Mouse (Mus musculus): ENCODE measurements around the gene Rps27l. TPM values are rescaled to one million over a fixed set of nuclear protein-coding genes. Genes with fewer than 3 reads are reported as not detected.
"Not testable (repeated sequence)": the region's sequence is repeated elsewhere in the genome, so short reads cannot be mapped to it uniquely, and the experiment has no call there.

The Rps27l gene
- polyA plus RNA-seq, 1 experiment from 2014 or later = 676 TPM

GRCm38 (mm10) chr9:66909922-66910321 lies 36.0 kb upstream of the Rps27l start:
- no peak overlapping the region for H3K4me2 ChIP-seq (ENCODE audit: low read depth, low read length, severe bottlenecking)
- H3K9me3 ChIP-seq (ENCODE audit: control insufficient read depth, low read length) = no peaks in the 10 kb centered on the region
- H3K4me3 ChIP-seq (ENCODE audit: low read depth, low read length) = no peak overlapping the region
- ATAC-seq (replicated peaks; ENCODE audit: low FRiP score) = no peak
- peaks cover 4% of the 10 kb centered on the region; the same call in 1 of the 2 replicates for H3K4me1 ChIP-seq (replicated peaks; ENCODE audit: control insufficient read depth, insufficient read depth, low read length)
- no peak overlapping the region for H3K9ac ChIP-seq (ENCODE audit: low read length)
- H3K36me3 ChIP-seq (ENCODE audit: control insufficient read depth, insufficient read depth, low read length) = no peaks in the 10 kb centered on the region
- DNase-seq (ENCODE audit: low spot score) = no peak
- no peaks in the 10 kb centered on the region for H3K27me3 ChIP-seq (ENCODE audit: control insufficient read depth, insufficient read depth, low read length)
- 86% methylated on average over 7 of the region's 7 CpGs for WGBS
- H3K27ac ChIP-seq (ENCODE audit: low read depth, low read length) = no peak overlapping the region

DNA sequence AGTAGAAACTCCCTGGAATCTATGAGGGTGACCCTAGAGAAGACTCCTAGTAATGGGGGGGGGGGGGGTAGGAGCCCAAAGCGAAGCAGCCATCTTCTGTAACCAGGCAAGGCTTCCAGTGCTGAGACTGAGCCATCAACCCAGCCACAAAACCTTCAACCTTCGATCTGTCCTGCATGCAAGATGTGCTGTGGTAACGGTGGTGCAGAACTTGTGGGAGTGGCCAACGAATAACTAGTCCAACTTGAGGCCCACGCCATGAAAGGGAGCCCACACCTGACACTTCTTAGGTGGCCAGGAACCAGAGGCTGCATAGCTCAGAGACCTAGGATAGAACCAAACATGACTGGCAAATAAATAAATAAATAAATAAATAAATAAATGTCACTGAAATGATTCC lies 35.2 kb upstream of the Rps27l start:
- no peak overlapping the region for H3K4me3 ChIP-seq (ENCODE audit: low read depth, low read length)
- no peaks in the 10 kb centered on the region for H3K9me3 ChIP-seq (ENCODE audit: control insufficient read depth, low read length)
- WGBS = 88% methylated on average over 5 of the region's 5 CpGs
- no peak for ATAC-seq (replicated peaks; ENCODE audit: low FRiP score)
- H3K4me1 ChIP-seq (replicated peaks; ENCODE audit: control insufficient read depth, insufficient read depth, low read length) = peaks cover 4% of the 10 kb centered on the region; the same call in 1 of the 2 replicates
- no peak for DNase-seq (ENCODE audit: low spot score)
- no peaks in the 10 kb centered on the region for H3K36me3 ChIP-seq (ENCODE audit: control insufficient read depth, insufficient read depth, low read length)
- no peaks in the 10 kb centered on the region for H3K27me3 ChIP-seq (ENCODE audit: control insufficient read depth, insufficient read depth, low read length)
- no peak overlapping the region for H3K27ac ChIP-seq (ENCODE audit: low read depth, low read length)
- H3K4me2 ChIP-seq (ENCODE audit: low read depth, low read length, severe bottlenecking) = no peak overlapping the region
- H3K9ac ChIP-seq (ENCODE audit: low read length) = no peak overlapping the region

GRCm38 (mm10) chr9:66912304-66912703 lies 33.6 kb upstream of the Rps27l start:
- H3K9me3 ChIP-seq (ENCODE audit: control insufficient read depth, low read length) = no peaks in the 10 kb centered on the region
- H3K9ac ChIP-seq (ENCODE audit: low read length) = no peak overlapping the region
- H3K36me3 ChIP-seq (ENCODE audit: control insufficient read depth, insufficient read depth, low read length) = no peaks in the 10 kb centered on the region
- no peak overlapping the region for H3K4me2 ChIP-seq (ENCODE audit: low read depth, low read length, severe bottlenecking)
- no peaks in the 10 kb centered on the region for H3K27me3 ChIP-seq (ENCODE audit: control insufficient read depth, insufficient read depth, low read length)
- ATAC-seq (replicated peaks; ENCODE audit: low FRiP score) (no peak), DNase-seq (ENCODE audit: low spot score) (no peak)
- H3K4me1 ChIP-seq (replicated peaks; ENCODE audit: control insufficient read depth, insufficient read depth, low read length) = peaks cover 4% of the 10 kb centered on the region; the same call in 1 of the 2 replicates
- peak overlapping the region; percentile 38; the same call in 1 of the 2 replicates for H3K27ac ChIP-seq (ENCODE audit: low read depth, low read length)
- no peak overlapping the region for H3K4me3 ChIP-seq (ENCODE audit: low read depth, low read length)

GRCm38 (mm10) chr9:66913254-66913934 lies 32.5 kb upstream of the Rps27l start:
- H3K36me3 ChIP-seq (ENCODE audit: control insufficient read depth, insufficient read depth, low read length); H3K4me2 ChIP-seq (ENCODE audit: low read depth, low read length, severe bottlenecking); H3K27me3 ChIP-seq (ENCODE audit: control insufficient read depth, insufficient read depth, low read length); H3K9me3 ChIP-seq (ENCODE audit: control insufficient read depth, low read length); H3K4me1 ChIP-seq (replicated peaks; ENCODE audit: control insufficient read depth, insufficient read depth, low read length); ATAC-seq (replicated peaks; ENCODE audit: low FRiP score); DNase-seq (ENCODE audit: low spot score); H3K27ac ChIP-seq (ENCODE audit: low read depth, low read length); H3K4me3 ChIP-seq (ENCODE audit: low read depth, low read length); H3K9ac ChIP-seq (ENCODE audit: low read length): not testable (repeated sequence)
- WGBS = 93% methylated on average over 5 of the region's 5 CpGs

DNA sequence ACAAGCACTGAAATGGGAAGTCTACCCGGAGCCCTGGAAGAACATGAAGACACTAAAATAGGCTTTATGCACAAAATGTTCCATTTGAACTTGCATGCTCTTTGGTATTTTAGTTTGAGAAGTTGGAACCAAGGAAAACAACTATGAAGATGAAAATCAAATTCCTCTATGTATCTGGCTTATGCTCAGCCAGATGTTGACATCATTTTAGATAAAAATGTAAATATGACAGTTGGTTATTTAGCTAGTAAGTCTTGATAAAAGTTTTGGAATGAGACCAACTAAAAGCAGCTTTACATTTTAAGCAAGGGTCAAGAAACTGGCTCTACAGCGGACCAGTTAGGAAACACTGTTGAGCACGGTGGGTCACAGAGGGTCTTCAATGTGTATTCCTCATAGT lies 31.3 kb upstream of the Rps27l start:
- H3K27me3 ChIP-seq (ENCODE audit: control insufficient read depth, insufficient read depth, low read length) = no peaks in the 10 kb centered on the region
- no peaks in the 10 kb centered on the region for H3K9me3 ChIP-seq (ENCODE audit: control insufficient read depth, low read length)
- H3K4me3 ChIP-seq (ENCODE audit: low read depth, low read length) = no peak overlapping the region
- ATAC-seq (replicated peaks; ENCODE audit: low FRiP score) (no peak), DNase-seq (ENCODE audit: low spot score) (no peak)
- no peak overlapping the region for H3K4me2 ChIP-seq (ENCODE audit: low read depth, low read length, severe bottlenecking)
- H3K9ac ChIP-seq (ENCODE audit: low read length) = no peak overlapping the region
- peaks cover 6% of the 10 kb centered on the region; the same call in 1 of the 2 replicates for H3K4me1 ChIP-seq (replicated peaks; ENCODE audit: control insufficient read depth, insufficient read depth, low read length)
- WGBS = 93% methylated on average over 3 of the region's 3 CpGs
- H3K27ac ChIP-seq (ENCODE audit: low read depth, low read length) = no peak overlapping the region
- no peaks in the 10 kb centered on the region for H3K36me3 ChIP-seq (ENCODE audit: control insufficient read depth, insufficient read depth, low read length)

- ATAC-seq (replicated peaks; ENCODE audit: low FRiP score) (no peak), DNase-seq (ENCODE audit: low spot score) (no peak)
- H3K27ac ChIP-seq (ENCODE audit: low read depth, low read length) = no peak overlapping the region
- WGBS = 90% methylated on average over 5 of the region's 5 CpGs
- H3K36me3 ChIP-seq (ENCODE audit: control insufficient read depth, insufficient read depth, low read length) = no peaks in the 10 kb centered on the region
- H3K9ac ChIP-seq (ENCODE audit: low read length) = no peak overlapping the region
- no peaks in the 10 kb centered on the region for H3K27me3 ChIP-seq (ENCODE audit: control insufficient read depth, insufficient read depth, low read length)
- H3K9me3 ChIP-seq (ENCODE audit: control insufficient read depth, low read length) = no peaks in the 10 kb centered on the region
- H3K4me2 ChIP-seq (ENCODE audit: low read depth, low read length, severe bottlenecking) = no peak overlapping the region
- H3K4me1 ChIP-seq (replicated peaks; ENCODE audit: control insufficient read depth, insufficient read depth, low read length) = peaks cover 6% of the 10 kb centered on the region; the same call in 1 of the 2 replicates
- no peak overlapping the region for H3K4me3 ChIP-seq (ENCODE audit: low read depth, low read length)
Observed at GRCm38 (mm10) chr9:66915401-66915800, 30.5 kb upstream of the Rps27l start.

- no peak overlapping the region for H3K4me2 ChIP-seq (ENCODE audit: low read depth, low read length, severe bottlenecking)
- no peaks in the 10 kb centered on the region for H3K36me3 ChIP-seq (ENCODE audit: control insufficient read depth, insufficient read depth, low read length)
- no peaks in the 10 kb centered on the region for H3K9me3 ChIP-seq (ENCODE audit: control insufficient read depth, low read length)
- H3K27ac ChIP-seq (ENCODE audit: low read depth, low read length) = 0 out of 2 replicates have a peak overlapping the region, but pooled peaks have one; percentile 12
- no peak overlapping the region for H3K9ac ChIP-seq (ENCODE audit: low read length)
- H3K27me3 ChIP-seq (ENCODE audit: control insufficient read depth, insufficient read depth, low read length) = no peaks in the 10 kb centered on the region
- no peak for ATAC-seq (replicated peaks; ENCODE audit: low FRiP score)
- WGBS = 90% methylated on average over 9 of the region's 9 CpGs
- peaks cover 9% of the 10 kb centered on the region; the same call in 1 of the 2 replicates for H3K4me1 ChIP-seq (replicated peaks; ENCODE audit: control insufficient read depth, insufficient read depth, low read length)
- no peak overlapping the region for H3K4me3 ChIP-seq (ENCODE audit: low read depth, low read length)
- no peak for DNase-seq (ENCODE audit: low spot score)
Observed at GRCm38 (mm10) chr9:66915869-66916785, 29.8 kb upstream of the Rps27l start.

DNA sequence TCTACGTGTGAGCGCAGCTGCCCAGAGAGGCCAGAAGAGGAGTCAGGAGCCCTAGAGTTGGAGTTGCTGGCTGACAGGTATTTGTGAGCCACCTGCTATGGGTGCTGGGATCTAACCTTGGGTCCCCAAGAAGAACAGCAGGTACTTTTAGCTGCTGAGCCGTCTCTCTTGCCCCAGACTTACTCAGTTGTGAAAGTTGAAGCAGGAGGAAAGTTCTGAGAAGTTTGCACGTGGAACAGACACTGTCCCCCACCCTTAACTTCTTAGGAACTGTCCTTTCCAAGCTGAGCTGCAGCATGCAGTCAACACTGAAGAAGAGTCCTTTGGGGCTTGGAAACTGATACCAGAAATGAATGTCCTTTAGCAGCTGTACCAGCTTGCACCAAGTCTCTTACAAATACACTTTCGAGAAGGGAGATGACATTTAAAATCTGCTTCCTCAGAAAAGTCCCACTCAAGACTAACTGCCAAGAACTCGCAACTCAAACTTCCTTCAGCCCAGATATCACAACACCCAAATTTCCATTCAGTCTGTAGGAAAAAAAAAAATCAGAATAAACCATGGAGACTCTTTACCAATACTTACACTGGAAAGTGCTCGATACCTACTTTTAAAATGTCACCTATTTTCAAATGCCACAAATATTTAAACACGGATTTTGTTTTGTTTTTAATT lies 28.5 kb upstream of the Rps27l start:
- H3K9me3 ChIP-seq (ENCODE audit: control insufficient read depth, low read length) = no peaks in the 10 kb centered on the region
- no peak overlapping the region for H3K9ac ChIP-seq (ENCODE audit: low read length)
- no peak for DNase-seq (ENCODE audit: low spot score)
- no peak overlapping the region for H3K4me3 ChIP-seq (ENCODE audit: low read depth, low read length)
- no peaks in the 10 kb centered on the region for H3K36me3 ChIP-seq (ENCODE audit: control insufficient read depth, insufficient read depth, low read length)
- peaks cover 5% of the 10 kb centered on the region; the same call in 1 of the 2 replicates for H3K4me1 ChIP-seq (replicated peaks; ENCODE audit: control insufficient read depth, insufficient read depth, low read length)
- WGBS = 91% methylated on average over 8 of the region's 8 CpGs
- H3K4me2 ChIP-seq (ENCODE audit: low read depth, low read length, severe bottlenecking) = no peak overlapping the region
- ATAC-seq (replicated peaks; ENCODE audit: low FRiP score) = no peak
- no peaks in the 10 kb centered on the region for H3K27me3 ChIP-seq (ENCODE audit: control insufficient read depth, insufficient read depth, low read length)
- no peak overlapping the region for H3K27ac ChIP-seq (ENCODE audit: low read depth, low read length)
